Mouse (Mus musculus): ENCODE measurements around the gene 1700001O22Rik.

Gene 1700001O22Rik

DNA sequence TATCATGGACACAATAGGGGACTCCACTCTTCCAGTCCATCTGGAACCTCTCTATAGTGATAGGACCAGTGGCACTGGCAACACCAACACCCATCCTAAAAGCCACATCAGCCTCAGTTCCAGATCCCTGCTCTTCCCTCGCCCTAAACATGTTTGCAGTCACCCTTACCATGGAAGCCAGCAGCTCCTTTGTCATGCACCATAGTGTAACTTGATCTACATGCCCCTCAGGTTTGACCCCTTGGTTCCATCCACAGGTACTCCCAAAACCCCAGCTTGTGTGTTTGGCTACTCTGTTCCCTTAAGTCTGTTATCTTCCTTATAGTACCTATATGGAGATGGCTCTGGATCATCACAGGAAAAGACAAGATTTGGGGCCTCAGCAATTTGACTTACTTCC lies 12.9 kb upstream of the 1700001O22Rik start:
- DNase-seq (ENCODE audit: low read depth) = no peak

DNA sequence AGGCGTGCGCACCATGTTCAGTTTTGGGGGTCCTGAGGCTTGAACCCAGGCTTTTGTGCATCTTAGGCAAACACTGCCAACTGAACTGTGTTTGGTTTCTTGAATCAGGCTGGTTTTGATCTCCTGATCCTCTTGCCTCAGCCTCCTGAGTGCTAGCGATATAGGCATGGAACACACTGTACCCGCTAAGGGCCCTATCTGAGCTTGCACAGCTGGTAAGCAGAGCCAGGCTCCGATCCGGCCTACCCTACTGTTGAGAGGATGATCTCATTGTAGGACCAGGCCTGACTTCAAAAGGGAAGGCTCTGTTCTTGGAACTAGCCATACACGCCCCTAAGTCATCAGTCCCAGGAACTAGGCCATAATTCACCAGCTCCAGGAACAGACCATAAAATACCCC lies 7.1 kb upstream of the 1700001O22Rik start:
- no peak for DNase-seq (ENCODE audit: low read depth)

DNA sequence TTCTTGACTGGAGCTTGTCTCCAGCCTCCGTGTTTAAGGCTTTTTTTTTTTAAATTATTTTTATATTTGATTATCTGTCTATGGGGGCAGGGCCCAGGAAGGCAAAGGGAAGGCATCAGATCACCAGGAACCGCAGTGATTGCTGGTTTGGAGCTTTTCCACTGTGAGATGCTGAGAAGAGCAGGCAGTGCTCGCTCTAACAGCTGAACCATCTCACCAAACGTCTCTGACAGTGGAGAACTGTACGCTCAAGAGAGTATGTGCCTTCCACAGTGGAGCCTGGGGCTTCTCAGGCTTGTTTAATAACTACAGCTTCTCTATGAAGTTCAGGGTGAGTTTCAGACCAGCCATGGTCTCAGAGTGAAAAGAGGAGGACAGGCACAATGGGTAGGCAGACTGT lies 6.0 kb upstream of the 1700001O22Rik start:
- DNase-seq (ENCODE audit: low read depth) = no peak

DNA sequence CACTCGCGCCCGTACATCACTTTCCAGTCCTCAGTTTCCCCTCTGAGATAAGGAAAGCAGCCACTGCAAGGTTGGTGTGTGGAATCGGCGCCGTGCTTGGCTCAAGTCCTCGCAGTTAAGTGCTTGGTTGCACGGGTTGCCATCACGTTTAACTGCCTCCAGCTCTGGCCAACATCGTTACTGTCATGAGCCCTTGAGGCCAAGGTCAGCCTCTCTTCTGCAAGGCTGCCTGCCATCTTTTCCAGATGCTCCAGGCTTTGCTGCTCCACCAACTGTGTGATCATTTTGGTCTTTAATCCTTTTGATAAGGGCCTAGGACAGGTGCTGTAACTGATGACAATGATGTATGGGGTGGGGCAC lies 4.8 kb upstream of the 1700001O22Rik start:
- no peak for DNase-seq (ENCODE audit: low read depth)

DNA sequence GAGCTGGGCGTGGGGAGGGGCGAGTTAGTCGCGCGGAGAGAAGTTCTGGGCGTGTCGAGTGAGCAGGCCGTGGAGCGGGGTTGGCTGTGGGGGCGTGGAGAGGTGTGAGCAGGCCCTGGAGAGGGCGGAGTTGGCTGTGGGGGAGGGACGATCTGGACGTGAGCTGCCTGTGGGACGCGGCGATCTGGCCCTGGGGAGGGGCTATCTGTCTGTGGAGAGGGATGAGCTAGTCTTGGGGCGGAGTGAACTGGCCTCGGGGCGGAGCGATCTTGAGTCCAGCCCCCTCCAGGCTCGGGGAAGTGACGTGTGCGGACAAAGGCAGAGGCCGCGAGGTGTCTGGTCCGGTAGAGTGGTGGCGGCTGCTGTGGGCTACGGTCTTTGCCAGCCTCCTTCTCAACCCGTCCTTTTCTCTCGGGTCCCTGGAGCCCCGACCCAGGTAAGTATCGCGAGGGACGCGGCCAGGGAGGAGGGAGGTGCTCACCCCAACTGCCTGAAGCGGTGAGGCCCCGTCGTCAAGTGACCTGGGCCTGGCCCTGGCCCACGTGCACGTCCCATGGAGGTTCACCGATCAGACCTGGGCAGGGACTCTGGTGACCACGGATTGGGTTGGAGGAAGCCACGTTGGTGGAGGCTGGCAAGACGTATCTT lies 4.3 kb upstream of the 1700001O22Rik start, which contains the start of gene Ntmt1:
Ntmt1 (plus strand) TSS at position 179 of the 648 bp plus-strand sequence.
- DNase-seq (ENCODE audit: low read depth) = peak; percentile 99

DNA sequence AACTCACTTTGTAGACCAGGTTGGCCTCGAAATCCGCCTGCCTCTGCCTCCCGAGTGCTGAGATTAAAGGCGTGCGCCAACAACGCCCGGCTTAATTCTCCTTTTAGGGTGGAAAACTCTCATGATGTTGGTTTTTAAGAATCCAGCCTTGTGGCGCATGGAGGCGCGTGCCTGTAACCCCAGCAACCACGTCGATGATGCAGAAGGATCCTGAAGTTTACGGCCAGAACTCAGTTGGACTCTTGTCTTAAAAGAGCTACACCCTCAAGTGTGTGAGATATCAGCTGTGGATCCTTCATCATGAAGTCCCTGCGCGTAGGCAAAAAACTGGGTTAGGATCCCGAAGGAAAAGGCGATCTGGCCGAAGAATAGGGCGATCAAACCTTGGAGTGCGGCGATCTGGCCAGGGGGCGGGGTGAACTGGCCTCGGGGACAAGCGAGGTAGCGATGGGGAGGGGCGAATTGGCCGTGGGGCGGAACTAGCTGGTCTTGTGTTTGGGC lies 3.7 kb upstream of the 1700001O22Rik start:
- DNase-seq (ENCODE audit: low read depth) = no peak

DNA sequence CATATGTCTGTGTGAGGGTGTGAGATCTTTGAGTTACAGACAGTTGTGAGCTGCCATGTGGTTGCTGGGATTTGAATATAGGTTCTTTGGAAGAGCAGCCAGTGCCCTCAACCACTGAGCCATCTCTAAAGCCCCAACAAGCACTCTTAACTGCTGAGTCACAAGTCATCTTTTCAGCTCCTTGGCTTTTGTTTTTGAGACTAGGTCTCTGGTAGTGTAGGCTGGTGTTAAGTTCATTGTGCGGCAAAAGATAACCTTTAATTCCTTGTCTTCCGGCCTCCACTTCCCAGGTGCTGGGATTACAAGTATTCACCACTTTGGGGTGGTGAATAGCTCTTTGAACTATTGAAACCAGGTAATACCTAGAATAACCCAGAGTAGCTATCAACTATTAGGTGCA lies 2.5 kb upstream of the 1700001O22Rik start:
- no peak for DNase-seq (ENCODE audit: low read depth)

DNA sequence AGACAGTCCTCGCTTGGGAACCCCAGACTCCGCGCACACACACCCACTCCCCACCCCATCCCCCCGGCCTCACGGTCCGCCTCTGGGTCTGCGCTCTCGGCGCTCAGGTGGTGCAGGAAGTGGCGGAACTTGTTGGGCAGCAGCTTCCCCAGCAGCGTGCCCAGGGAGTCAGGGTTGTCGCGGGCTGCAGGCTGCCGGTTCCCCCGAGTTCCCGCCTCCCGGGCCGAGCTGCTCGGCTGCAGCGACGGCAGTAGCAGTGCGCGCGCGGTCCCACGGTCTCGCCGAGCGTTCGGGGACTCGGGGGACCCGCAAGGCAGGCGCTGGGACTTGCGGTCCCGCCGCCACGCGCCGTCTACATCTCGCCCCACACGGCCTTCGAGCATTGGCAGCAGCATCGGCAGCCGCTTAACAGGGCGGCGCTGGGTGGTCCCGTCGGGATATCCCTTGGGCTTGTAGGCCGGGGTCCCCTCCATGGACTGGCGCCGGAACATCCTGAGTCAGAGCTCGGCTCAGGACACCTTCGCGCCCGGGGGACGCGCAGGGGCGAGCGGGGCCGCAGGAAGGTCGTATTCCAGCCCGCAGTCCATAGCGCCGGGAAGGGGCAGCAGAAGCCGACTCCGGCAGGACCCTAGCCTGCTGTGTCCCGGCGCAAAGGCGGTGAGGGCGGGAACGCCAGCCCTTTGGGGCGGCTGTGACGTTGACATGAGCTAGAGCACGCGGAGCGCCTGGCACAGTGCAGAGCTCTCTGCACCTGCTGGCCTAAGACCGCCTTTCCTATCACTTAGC lies 2.2 kb downstream of the 1700001O22Rik start:
- no peak for DNase-seq (ENCODE audit: low read depth)

DNA sequence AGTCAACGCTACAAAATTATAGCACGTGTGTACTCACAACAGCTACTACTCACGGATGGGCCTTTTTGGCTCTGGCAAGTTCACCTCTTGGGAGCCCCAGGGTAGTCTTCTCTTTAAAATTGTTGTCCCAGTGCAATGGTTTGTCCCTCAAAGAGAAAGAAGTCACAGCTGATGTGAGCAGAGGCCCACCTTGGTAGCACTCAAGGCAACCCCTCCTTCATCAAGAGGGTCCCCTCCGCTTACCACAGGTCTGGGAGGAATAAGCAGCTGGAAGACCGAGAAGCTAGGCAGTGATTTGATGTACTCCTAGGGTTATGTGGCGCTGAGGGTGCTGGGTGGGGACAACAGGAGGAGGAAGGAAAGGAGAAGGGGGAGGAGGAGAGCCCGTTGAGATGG lies 2.8 kb downstream of the 1700001O22Rik start:
- no peak for DNase-seq (ENCODE audit: low read depth)

DNA sequence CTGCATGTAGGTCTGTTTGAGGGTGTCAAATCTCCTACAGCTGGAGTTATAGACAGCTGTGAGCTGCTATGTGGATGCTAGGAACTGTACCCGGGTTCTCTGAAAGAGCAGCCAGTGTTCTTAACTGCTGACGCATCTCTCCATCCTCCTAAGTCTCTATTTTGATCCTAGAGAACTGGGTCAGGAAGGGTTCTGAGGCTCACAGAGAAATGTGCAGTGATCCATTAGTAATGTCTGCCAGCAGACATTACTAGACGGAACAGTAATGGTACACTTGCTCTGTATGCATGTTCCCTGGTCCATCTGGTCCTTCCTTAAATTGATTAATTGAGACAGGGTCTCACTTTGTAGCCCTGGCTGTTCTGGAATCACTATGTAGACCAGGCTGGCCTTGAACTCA lies 4.0 kb downstream of the 1700001O22Rik start:
- DNase-seq (ENCODE audit: low read depth) = no peak

DNA sequence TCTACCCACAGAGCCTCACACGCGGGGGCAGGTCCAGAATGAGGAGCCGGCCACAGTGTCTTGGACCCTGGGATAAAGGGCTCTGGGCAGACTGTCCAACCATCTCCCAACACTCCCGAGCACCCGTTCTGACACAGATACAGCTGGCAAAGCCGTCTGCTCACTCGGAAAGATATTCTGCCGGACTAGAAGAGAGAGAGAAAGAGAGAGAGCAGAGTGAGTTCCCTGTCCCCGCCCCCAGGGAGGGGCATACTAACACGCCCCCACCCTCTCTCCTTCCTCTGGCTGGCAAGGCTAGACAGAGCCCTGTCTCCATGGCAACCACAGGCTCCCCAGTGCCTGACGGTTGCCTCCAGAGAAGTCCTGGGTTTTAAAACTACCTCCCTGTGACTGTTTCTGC lies 7.1 kb downstream of the 1700001O22Rik start:
- peak; percentile 78 for DNase-seq (ENCODE audit: low read depth)

DNA sequence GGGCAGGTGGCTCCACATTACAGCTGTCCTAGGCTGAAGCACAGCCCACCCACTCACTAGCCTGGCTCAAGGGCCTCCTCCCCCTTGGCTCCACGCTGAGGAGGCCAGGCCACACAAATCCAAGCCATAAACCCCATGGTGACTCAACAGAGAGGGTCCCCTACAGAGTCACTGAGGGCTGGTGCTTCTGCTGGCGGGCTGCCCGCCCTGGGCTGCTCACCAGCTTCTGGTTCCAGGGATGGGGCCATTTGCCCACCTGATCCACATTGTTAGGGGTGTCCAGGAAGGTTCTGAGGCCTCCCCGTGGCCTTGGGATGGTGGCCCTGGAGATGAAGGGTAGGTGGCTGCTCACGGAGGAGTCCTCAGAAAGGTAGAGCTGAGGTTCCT lies 7.6 kb downstream of the 1700001O22Rik start:
- no peak for DNase-seq (ENCODE audit: low read depth)

DNA sequence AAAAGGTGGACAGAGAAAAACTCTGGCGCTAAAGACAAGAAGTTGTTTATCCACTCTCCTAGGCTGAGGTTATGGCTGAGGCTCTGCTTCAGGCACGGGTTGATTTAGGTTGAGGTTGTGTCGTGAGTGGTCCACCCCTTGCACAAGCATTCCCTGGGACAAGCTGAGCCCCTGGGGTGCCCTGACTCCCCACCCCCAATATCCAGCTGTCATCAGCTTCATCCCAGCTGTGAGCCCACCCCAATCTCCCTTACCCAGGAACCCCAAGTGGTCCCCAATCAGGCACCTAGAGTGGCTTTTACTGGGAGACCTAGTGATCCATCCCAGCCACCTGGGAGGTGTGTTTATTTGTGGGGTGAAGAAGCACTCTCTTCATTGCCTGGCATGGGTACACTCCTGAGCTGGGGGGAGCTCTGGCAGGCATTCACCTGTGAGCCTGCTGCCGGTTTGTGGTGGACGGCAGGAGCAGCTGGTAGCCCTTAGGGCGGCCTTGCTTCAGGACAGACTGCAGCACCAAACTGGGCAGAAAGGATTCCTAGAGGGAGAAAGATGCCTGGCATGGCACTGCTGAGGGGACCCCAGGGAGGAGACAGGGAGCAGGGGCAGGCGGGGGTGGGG lies 8.1 kb downstream of the 1700001O22Rik start:
- no peak for DNase-seq (ENCODE audit: low read depth)

DNA sequence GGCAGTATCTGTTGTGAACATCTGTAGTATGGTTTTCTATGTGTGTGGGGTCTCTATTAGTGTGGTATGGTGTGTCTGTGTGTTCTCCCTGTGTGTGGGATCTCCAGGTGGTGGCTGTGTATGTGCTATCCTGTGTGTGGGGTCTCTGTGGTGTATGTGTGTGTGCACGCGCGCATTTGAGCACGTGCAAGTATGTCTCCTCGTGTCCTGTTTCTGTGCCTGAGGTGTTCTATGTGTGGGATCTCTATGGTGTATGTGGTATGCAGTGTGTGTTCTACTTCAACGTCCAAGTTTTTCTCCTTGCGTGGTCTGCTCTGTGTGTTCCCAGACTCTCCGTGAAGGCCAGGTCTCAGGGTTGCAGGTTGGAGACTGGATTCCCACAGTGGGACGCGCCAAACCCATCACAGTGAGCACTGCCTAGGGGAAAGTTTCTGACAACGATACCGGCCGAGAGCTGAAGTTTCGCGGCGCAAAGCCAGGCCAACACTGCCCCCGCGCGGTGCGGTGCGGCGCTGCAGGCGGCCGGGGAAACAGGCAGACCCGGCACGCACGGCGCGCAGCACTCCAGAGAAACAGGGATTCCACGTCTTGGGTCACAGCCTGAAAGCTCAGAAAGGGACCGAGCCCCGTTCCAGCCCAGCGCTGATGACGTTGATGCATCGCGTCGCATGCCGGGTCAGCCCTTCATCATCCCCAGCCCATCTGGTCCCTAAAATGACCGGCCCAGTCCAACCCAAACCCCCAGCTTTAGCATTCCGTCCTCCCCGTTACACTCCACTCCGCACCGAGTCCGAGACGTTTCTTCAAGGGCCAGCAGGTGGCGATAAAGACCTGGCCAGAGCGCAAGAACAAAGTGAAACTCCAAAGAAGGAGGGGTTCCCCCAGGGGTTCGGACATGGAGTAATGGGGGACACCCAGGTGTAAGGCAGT lies 9.0 kb downstream of the 1700001O22Rik start:
- DNase-seq (ENCODE audit: low read depth) = peak; percentile 83

DNA sequence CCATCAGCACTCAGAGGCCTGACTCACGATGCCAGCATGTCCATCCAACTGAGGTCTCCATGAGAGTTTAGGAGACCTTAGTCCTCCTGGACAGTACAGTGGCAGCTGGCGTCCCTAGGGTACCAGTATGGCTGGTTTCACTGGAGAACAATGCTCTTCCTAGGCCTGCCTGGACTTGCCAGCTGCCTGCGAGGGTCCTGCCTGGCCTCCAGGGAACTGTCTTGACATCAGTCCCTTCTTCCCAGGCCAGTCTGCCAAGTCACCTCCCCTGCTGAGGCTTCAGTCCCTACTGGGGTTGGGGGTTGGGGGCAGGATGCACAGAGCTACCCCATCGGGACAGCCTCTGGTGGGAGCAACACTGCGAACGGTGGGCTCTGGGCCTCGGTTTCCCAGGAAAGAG lies 11.4 kb downstream of the 1700001O22Rik start:
- DNase-seq (ENCODE audit: low read depth) = no peak

DNA sequence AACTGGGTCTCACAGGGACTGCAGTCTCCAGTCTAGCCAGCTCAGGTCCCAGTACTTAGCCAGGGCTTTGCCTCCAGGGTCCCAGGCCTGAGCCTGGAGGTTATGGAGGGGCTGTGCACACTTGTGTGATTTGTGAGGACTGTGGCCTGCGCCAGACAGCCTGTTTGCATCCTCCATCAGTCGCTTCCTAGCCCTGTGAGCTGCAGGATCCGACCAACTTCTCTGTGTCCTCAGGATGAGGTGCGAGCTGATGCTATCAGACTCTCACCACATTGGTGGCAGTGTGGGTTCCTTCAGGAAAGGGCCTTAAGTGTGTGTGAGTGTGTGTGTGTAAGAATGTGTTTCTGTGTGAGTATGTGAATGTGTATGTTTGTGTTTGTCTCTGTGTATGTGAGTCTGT lies 16.0 kb downstream of the 1700001O22Rik start:
- no peak for DNase-seq (ENCODE audit: low read depth)

DNA sequence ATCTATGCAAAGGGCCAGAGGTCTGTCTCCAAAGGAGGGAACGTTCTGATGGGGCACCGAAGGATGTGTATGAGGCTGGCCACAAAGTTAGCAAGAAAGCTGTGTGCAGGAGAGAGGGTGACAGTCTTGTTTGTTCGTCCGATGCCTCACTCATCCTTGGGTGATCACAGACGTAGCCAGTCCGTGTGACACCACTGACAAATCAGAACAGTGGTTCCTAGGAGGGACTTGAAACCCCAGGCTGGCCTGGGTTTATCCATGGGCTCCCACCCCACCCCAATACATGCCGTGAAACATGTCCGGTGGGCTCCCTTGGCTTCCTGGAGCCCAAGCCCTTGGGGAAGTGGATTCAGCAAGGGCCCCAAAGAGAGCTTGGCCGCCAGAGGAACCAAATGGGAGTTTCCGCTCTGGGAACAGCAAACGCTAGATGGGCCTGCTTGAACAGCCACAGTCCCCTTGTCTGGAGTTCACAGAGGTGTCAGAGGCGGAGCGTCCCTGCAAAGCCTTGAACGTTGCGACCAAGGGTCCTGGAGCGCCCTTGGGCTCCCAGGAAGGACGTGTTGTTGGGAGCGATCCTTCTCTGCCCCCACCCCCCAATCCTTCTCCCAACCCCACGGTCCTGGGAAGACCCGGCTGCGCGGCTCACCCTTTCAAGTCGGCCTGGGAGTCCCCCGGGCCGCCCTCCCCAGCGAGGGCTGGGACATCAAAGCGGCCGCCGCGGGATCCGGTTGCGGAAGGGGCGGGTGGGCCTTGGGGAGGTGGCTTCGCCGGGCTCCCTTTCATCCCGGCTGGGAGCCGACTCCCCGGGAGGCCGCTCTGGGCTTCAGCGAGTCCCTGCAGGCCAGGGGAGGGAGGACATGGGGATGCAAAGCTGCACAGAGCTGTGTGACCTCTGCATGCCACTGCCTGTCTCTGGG lies 19.1 kb downstream of the 1700001O22Rik start:
- no peak for DNase-seq (ENCODE audit: low read depth)

DNA sequence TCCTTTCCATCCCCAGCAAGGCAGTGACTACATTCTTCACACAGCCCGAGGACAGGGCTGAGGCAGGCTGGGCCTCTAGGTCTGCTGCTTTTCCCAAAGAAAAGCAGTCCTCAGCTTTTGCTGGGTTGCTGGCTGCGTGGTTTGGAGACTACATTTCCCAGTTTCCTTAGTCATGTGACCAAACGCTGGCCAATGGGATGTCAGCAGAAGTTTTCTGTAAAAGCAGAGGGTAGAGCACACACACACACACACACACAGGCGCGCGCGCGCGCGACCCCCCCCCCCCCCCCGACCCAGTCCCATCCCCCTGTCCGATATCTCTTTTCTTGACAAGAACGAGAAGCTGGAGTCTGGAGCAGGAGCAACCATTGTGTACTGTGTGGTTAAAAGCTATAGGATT lies 20.1 kb downstream of the 1700001O22Rik start:
- DNase-seq (ENCODE audit: low read depth) = no peak

DNA sequence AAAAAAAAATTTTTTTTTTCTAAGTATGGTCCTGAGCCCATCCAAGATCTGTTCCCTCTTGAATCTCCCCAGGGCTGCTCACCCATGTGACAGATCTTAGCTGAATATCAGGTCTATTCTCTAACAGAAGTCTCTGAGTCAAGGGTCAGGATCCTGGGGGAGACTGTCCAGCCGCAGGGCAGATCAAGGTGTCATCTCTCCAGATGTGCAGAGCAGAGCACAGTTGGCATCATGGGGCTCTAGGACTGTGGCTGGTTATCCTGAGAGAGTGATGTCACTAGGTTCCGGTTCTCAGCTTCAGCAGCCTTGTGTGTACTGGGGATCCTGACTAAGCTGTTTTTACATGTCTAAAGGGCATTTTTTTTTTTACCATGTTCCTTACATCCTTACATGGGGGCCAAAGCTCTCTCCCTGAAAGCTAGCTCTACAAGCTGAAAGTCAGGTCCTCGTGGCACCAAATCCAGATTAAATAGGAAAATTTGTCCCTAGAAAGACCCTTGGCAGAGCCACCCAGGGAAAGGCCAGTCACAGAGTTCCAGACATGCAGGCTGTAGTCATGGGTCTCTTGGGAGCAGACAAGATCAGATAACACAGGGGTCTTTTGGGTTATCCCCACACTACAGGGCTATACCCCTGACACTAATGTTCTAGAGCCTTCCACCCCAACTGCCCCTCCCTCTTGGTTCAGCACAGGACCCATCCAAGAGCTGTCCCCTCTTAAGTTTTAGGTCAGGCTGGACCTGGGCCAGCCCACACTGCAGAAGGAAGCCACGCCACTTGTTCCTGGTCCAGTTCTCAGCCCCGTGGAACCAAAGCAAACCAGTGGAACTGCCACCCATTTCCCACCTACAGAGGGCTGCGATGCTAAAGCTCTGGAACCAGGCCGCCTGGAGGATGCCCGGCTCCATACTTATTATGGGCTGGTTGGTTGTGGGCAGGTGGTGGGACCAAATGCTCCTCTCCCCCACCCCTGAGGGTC lies 20.9 kb downstream of the 1700001O22Rik start:
- DNase-seq (ENCODE audit: low read depth) = no peak

DNA sequence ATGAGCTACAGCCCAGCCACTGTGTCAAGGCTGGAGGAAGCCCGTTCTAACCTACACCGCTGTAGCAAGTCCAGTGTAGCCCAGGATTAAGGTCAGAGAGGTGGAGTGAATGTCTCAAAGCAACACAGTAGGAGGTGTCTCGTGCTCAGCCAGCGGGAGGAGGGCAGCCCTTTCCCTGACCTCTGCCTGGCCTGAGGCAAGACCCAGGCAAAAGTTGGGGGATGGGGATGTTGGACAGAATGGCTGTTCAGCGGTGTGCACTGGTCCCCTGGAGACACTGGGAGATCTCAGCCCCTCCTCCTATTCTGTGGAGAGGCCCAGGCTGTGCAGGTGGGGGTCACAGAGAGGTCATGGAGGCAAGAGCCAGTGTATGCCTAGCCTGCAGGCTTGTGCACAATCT lies 24.2 kb downstream of the 1700001O22Rik start:
- DNase-seq (ENCODE audit: low read depth) = no peak
